Mouse (Mus musculus): Measurements from ENCODE around the gene Car5a. TPM values are rescaled to one million over a fixed set of nuclear protein-coding genes. Genes with fewer than 3 reads are reported as not detected.

Gene Car5a
- polyA plus RNA-seq, 2 experiments: 0.87 to 1.3 TPM

DNA sequence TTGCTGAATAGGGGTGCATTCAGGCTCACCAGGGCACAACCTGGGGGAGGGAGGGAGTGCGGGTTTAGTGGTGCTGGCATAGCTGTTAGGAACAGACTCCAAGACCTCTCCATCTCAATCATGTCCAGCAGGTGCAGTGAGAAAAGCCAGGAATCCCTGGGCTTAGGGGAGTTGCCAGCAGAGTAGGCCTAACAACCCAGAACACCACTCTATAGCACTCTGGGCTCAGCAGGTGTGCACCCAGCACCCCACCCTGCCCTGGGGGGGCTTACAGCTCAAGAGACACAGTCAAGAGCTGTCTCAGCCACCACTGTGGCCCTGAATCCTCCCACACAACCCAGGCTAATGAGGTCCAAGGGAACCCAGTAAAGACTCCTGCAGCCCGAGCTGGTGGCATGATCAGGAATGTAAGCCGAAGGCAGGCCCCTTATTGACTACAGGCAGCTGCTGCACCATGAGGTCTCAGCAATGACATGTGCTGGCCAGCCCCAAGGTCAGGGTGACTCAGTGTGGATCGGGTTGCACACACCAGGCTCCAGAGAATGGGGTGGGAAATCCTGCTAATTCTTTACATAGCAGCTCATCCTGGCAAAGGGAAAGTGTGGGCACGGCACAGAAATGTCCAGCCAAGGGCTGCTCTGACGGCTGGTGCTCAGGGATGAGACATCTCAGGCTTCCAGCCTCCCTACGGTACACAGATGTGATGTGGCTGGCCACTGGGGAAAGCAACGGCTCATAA lies 43.0 kb downstream of the Car5a start:
- peak overlapping the region; percentile 99 for H3K27ac ChIP-seq
- no peak overlapping the region for H3K4me3 ChIP-seq (ENCODE audit: insufficient read depth in 1 of 2, low read depth in 2 of 2, low read length in 2 of 2)
- H3K4me2 ChIP-seq (ENCODE audit: low read depth): peak overlapping the region; percentile 93
- 75% methylated on average over 8 of the region's 8 CpGs for WGBS (ENCODE audit: insufficient replicate concordance)
- peaks cover 20% of the 10 kb centered on the region for H3K36me3 ChIP-seq (replicated peaks; ENCODE audit: control insufficient read depth, insufficient read depth, low read depth)
- no peaks in the 10 kb centered on the region for H3K27me3 ChIP-seq (ENCODE audit: control insufficient read depth, insufficient read depth, low read length)
- H3K9ac ChIP-seq (replicated peaks): peak overlapping the region; percentile 7
- no peaks in the 10 kb centered on the region for H3K9me3 ChIP-seq (ENCODE audit: control insufficient read depth, low read length)
- ATAC-seq (ENCODE audit: insufficient read depth) (no peak), DNase-seq (ENCODE audit: low read depth in 3 of 3, low spot score in 3 of 3) (no peak)
- peaks cover 60 to 70% of the 10 kb centered on the region in 2 experiments for H3K4me1 ChIP-seq (replicated peaks; ENCODE audit: control insufficient read depth in 2 of 2, insufficient read depth in 2 of 2, low read length in 1 of 2)
- TF ChIP-seq EP300 (IDR thresholded peaks at IDR 0.05; ENCODE audit: low read depth) (no peak), CTCF (IDR thresholded peaks at IDR 0.05; ENCODE audit: low read depth) (no peak)

DNA sequence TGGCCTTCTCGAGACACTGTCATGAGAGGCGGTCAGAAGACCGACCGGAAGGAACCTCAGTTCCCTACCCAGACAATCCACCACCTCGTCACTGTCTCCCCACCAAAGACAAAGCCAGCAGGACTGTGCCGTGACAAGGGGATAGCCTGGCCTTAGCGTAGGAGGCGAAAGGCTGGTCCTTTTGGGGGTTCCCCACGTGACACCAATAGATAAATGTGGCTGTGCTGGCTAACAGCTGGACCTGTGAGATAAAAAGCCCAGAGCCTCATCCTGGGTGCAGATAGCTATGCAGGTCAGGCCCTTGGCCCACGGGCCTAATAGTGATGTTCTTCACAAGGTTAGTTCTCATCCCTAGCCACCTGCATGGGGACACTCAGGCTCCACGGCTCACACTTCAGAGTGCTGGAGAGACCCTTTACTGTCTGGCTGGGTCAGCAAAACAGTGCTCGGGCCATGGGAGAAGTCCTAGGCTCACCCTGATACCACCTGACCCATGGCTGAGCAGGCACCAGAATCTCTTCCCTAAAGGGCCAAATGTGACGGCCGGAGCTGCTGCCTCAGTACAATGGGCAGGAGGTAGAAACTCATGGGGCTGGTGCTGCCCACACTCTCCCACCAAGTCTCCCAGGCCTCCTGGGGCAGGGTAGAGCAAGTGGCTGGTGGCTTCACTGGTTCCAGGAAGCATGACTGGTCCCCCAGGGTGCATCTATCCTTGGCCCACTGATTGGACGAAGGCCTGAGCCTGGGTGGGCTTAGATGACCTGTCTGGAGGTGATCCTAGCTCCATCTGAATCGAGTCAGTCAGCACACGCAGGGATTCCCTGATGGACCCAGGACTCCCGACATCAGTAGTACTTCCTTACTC lies 45.3 kb downstream of the Car5a start:
- no peaks in the 10 kb centered on the region for H3K27me3 ChIP-seq (ENCODE audit: control insufficient read depth, insufficient read depth, low read length)
- peak overlapping the region; percentile 99 for H3K27ac ChIP-seq
- ATAC-seq (ENCODE audit: insufficient read depth): peak; percentile 80
- peak overlapping the region; percentile 47 to 57 for H3K4me3 ChIP-seq (ENCODE audit: insufficient read depth in 1 of 2, low read depth in 2 of 2, low read length in 2 of 2)
- peak overlapping the region; percentile 93 for H3K4me2 ChIP-seq (ENCODE audit: low read depth)
- H3K4me1 ChIP-seq (replicated peaks; ENCODE audit: control insufficient read depth in 2 of 2, insufficient read depth in 2 of 2, low read length in 1 of 2): peaks cover 48 to 58% of the 10 kb centered on the region in 2 experiments
- peak; percentile 94 to 96 (median 96) for DNase-seq (ENCODE audit: low read depth in 3 of 3, low spot score in 3 of 3)
- 29% methylated on average over 18 of the region's 18 CpGs for WGBS (ENCODE audit: insufficient replicate concordance)
- no peaks in the 10 kb centered on the region for H3K9me3 ChIP-seq (ENCODE audit: control insufficient read depth, low read length)
- peak; percentile 98 for TF ChIP-seq EP300 (IDR thresholded peaks at IDR 0.05; ENCODE audit: low read depth)
- no peak for TF ChIP-seq CTCF (IDR thresholded peaks at IDR 0.05; ENCODE audit: low read depth)
- H3K36me3 ChIP-seq (replicated peaks; ENCODE audit: control insufficient read depth, insufficient read depth, low read depth): peaks cover 31% of the 10 kb centered on the region
- H3K9ac ChIP-seq (replicated peaks): peak overlapping the region; percentile 90

DNA sequence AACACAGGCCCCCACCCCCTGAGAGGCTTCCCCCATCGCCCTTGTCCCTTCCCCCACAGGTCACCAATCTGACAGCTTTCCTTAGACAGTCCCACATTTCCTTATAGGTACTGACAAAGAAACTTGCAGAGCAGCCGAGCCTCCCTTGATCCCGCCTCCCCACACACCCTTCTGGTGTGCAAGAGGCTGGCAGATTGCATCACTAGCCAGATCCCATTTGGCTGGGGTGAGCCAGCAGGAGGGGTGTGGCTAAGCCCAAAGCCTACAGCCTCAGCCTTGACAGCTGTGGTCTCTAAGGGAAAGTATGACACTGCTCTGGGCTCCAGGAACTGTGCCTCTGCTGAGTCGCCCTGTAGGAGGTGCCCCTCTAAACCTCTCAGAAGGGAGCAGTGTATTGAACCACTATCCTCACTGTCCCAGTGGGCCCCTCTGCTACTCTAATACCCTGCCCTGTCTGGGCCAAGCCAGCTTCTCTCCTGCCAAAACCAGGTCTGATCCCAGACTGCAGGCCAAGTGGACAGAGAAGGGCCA lies 46.2 kb downstream of the Car5a start:
- Histone ChIP-seq H3K4me3 (ENCODE audit: insufficient read depth in 1 of 2, low read depth in 2 of 2, low read length in 2 of 2) (peak overlapping the region; percentile 37 to 57), H3K27ac (peak overlapping the region; percentile 99), H3K4me1 (replicated peaks; ENCODE audit: control insufficient read depth in 2 of 2, insufficient read depth in 2 of 2, low read length in 1 of 2) (peaks cover 44 to 52% of the 10 kb centered on the region in 2 experiments), H3K9me3 (ENCODE audit: control insufficient read depth, low read length) (no peaks in the 10 kb centered on the region), H3K9ac (replicated peaks) (peak overlapping the region; percentile 90), H3K27me3 (ENCODE audit: control insufficient read depth, insufficient read depth, low read length) (no peaks in the 10 kb centered on the region), H3K36me3 (replicated peaks; ENCODE audit: control insufficient read depth, insufficient read depth, low read depth) (peaks cover 32% of the 10 kb centered on the region), H3K4me2 (ENCODE audit: low read depth) (peak overlapping the region; percentile 93)
- peak; percentile 55 for TF ChIP-seq CTCF (IDR thresholded peaks at IDR 0.05; ENCODE audit: low read depth)
- TF ChIP-seq EP300 (IDR thresholded peaks at IDR 0.05; ENCODE audit: low read depth): peak; percentile 45; the same call in 1 of the 2 replicates
- ATAC-seq (ENCODE audit: insufficient read depth) (peak; percentile 85), DNase-seq (ENCODE audit: low read depth in 3 of 3, low spot score in 3 of 3) (peak; percentile 92 to 95 (median 95))
- 6% methylated on average over 4 of the region's 4 CpGs for WGBS (ENCODE audit: insufficient replicate concordance)

DNA sequence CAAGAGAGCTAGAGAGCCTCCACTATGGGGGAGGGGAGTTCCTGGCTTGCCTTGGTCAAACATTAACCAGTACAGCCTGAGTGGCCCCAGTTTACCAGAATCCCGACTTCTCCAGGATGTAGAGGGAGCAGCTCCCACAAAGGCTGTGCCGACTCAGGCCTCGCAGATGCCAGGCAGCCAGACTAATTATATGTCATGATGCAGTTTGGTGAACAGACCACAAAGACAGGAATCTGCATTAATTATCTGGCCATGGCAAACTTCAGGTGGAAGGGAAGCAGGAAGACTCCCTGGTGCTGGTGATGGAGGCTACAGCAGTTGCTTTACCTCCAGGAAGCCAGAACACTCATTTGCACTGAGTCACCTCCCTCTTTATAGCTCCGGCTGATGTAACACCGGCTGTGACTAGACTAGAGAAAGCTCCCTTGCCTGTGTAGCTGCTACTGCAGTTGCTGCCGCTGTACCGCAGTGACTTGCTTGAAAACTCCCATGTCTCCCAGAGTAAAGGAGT lies 46.8 kb downstream of the Car5a start:
- Histone ChIP-seq H3K4me3 (ENCODE audit: insufficient read depth in 1 of 2, low read depth in 2 of 2, low read length in 2 of 2) (peak overlapping the region; percentile 37 to 43), H3K36me3 (replicated peaks; ENCODE audit: control insufficient read depth, insufficient read depth, low read depth) (peaks cover 37% of the 10 kb centered on the region), H3K27ac (peak overlapping the region; percentile 99), H3K4me1 (replicated peaks; ENCODE audit: control insufficient read depth in 2 of 2, insufficient read depth in 2 of 2, low read length in 1 of 2) (peaks cover 44 to 52% of the 10 kb centered on the region in 2 experiments), H3K4me2 (ENCODE audit: low read depth) (peak overlapping the region; percentile 93), H3K27me3 (ENCODE audit: control insufficient read depth, insufficient read depth, low read length) (no peaks in the 10 kb centered on the region), H3K9ac (replicated peaks) (peak overlapping the region; percentile 90), H3K9me3 (ENCODE audit: control insufficient read depth, low read length) (no peaks in the 10 kb centered on the region)
- ATAC-seq (ENCODE audit: insufficient read depth): peak; percentile 32
- peak in 1 of 3 experiments; percentile 51 for DNase-seq (ENCODE audit: low read depth in 3 of 3, low spot score in 3 of 3)
- 50% methylated on average over 7 of the region's 7 CpGs for WGBS (ENCODE audit: insufficient replicate concordance)
- TF ChIP-seq EP300 (IDR thresholded peaks at IDR 0.05; ENCODE audit: low read depth) (no peak), CTCF (IDR thresholded peaks at IDR 0.05; ENCODE audit: low read depth) (no peak)
